Mouse (Mus musculus) kidney, postnatal 0 days (tissue): ENCODE measurements at regions not wholly inside any gene's neighbourhood (a gene's known extent, or its start where the extent isn't known, plus 50 kb on each side); places are given as distances from the start of the nearest gene placed in this dataset.

ENCODE experiments used
- ATAC-seq: fragments of 200-750 bp; cut with Nextera tagmentation; replicated peaks from 2 replicates; pipeline ENCODE4 v1.8.0; 2017; ENCODE audit warnings: low read depth, moderate number of reproducible peaks, moderate TSS enrichment, moderate library complexity; ENCODE audit not compliant: low FRiP score
- DNase-seq: peaks from one replicate; pipeline ENCODE4 v3.0.0-alpha.2; 2016; ENCODE audit warnings: low spot score
- H3K27ac ChIP-seq: fragments of 300-500 bp; sonication (generic); 2 replicates; pipeline ENCODE4 v1.5.1; 2014; ENCODE audit warnings: mild to moderate bottlenecking
- H3K27me3 ChIP-seq: fragments of 300-500 bp; sonication (generic); 2 replicates; pipeline ENCODE4 v1.6.1; 2014; ENCODE audit warnings: low read length, mixed read lengths; ENCODE audit not compliant: insufficient read depth
- H3K36me3 ChIP-seq: fragments of 300-500 bp; sonication (generic); 2 replicates; pipeline ENCODE4 v1.6.1; 2014; ENCODE audit warnings: low read length, mixed read lengths; ENCODE audit not compliant: insufficient read depth
- H3K4me1 ChIP-seq: fragments of 300-500 bp; sonication (generic); replicated peaks from 2 replicates; pipeline ENCODE4 v1.6.1; 2014; ENCODE audit warnings: antibody characterized with exemption, low read length, mixed read lengths; ENCODE audit not compliant: insufficient read depth
- H3K4me2 ChIP-seq: fragments of 300-500 bp; sonication (generic); 2 replicates; pipeline ENCODE4 v1.6.1; 2014; ENCODE audit warnings: mild to moderate bottlenecking, low read length, moderate library complexity, mixed read lengths
- H3K4me3 ChIP-seq: fragments of 300-500 bp; sonication (generic); replicated peaks from 2 replicates; pipeline ENCODE4 v1.5.1; 2014; ENCODE audit warnings: low read depth, low read length
- H3K9ac ChIP-seq: fragments of 300-500 bp; sonication (generic); 2 replicates; pipeline ENCODE4 v1.6.1; 2014; ENCODE audit warnings: low read depth, low read length
- H3K9me3 ChIP-seq: fragments of 300-500 bp; sonication (generic); replicated peaks from 2 replicates; pipeline ENCODE4 v1.6.1; 2016; ENCODE audit warnings: low read length, inconsistent platforms, mixed read lengths
- CTCF ChIP-seq: IDR thresholded peaks from 2 replicates; pipeline ENCODE4 v1.5.1; 2016; ENCODE audit warnings: antibody characterized with exemption, low read depth, mild to moderate bottlenecking, moderate library complexity
- WGBS: fragments of 180-500 bp; shearing (Covaris S2); extraction: QIAGEN DNeasy Blood & Tissue Kit; methylation state at CpG from one replicate; pipeline ENCODE4 v1.1.7; 2014; 5-methylcytosine and 5-hydroxymethylcytosine counted together

- no peak overlapping the region for H3K4me2 ChIP-seq
- 81% methylated on average over 5 of the region's 5 CpGs for WGBS
- H3K27me3 ChIP-seq: no peaks in the 10 kb centered on the region
- TF ChIP-seq CTCF: no peak
- no peaks in the 10 kb centered on the region for H3K36me3 ChIP-seq
- no peak overlapping the region for H3K9ac ChIP-seq
- no peak overlapping the region for H3K27ac ChIP-seq
- no peak overlapping the region for H3K4me3 ChIP-seq
- ATAC-seq (no peak), DNase-seq (no peak)
- no peaks in the 10 kb centered on the region for H3K9me3 ChIP-seq
- no peaks in the 10 kb centered on the region for H3K4me1 ChIP-seq
Observed at GRCm38 (mm10) chr9:27476636-27477035, 80.0 kb downstream of the Spata19 start.

DNA sequence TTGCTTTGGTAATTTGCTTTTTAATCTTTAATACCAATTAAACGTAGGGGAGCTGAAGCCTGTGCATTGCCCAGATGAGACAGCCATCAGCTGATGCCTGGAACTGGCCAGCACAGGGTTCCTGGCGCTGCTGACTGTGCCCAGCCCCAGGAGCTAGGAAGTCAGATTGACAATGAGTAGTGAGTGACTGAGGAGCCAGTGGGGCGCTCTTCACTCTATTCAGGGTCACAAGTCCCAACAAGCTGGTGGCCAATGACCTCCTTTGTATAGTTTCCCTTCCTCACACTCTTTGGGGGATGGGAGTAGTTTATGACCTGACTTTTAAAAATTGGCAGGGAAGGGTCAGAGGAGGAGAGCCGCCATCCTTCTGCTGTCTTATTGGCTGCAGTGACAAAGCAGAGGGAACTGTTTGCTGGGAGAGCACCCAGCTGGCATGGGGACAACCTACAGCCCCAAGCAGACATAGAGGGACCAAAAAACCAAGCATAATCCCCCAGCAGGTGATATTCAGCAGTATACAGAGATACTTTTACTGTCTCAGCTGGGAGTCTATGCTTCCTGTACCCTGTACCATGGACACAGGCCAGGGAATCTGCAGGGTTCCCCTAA lies 80.6 kb downstream of the Spata19 start:
- Histone ChIP-seq H3K36me3 (no peaks in the 10 kb centered on the region), H3K9me3 (no peaks in the 10 kb centered on the region), H3K4me3 (no peak overlapping the region), H3K9ac (no peak overlapping the region), H3K4me1 (no peaks in the 10 kb centered on the region), H3K27ac (no peak overlapping the region), H3K27me3 (no peaks in the 10 kb centered on the region), H3K4me2 (no peak overlapping the region)
- TF ChIP-seq CTCF: no peak
- DNase-seq (no peak), ATAC-seq (no peak)
- 68% methylated on average over 4 of the region's 4 CpGs for whole genome bisulfite sequencing

- 96% methylated on average over 3 of the region's 3 CpGs for WGBS
- no peak overlapping the region for H3K27ac ChIP-seq
Observed at GRCm38 (mm10) chr9:27478346-27478745, 81.7 kb downstream of the Spata19 start.

GRCm38 (mm10) chr9:27501816-27502215 lies 105.2 kb downstream of the Spata19 start:
- Histone ChIP-seq H3K27ac (no peak overlapping the region), H3K4me1 (no peaks in the 10 kb centered on the region), H3K36me3 (no peaks in the 10 kb centered on the region), H3K9me3 (no peaks in the 10 kb centered on the region), H3K9ac (no peak overlapping the region), H3K4me3 (no peak overlapping the region), H3K27me3 (no peaks in the 10 kb centered on the region), H3K4me2 (no peak overlapping the region)
- no peak for ATAC-seq
- no peak for DNase-seq
- 72% methylated on average over 6 of the region's 6 CpGs for WGBS
- TF ChIP-seq CTCF: no peak

More at GRCm38 (mm10) chr9:27478346-27478745, 81.7 kb downstream of the Spata19 start:
- ATAC-seq (no peak), DNase-seq (no peak)
- Histone ChIP-seq H3K9ac (no peak overlapping the region), H3K27me3 (no peaks in the 10 kb centered on the region), H3K9me3 (no peaks in the 10 kb centered on the region), H3K4me3 (no peak overlapping the region), H3K36me3 (no peaks in the 10 kb centered on the region), H3K4me1 (no peaks in the 10 kb centered on the region), H3K4me2 (no peak overlapping the region)
- TF ChIP-seq CTCF: no peak

DNA sequence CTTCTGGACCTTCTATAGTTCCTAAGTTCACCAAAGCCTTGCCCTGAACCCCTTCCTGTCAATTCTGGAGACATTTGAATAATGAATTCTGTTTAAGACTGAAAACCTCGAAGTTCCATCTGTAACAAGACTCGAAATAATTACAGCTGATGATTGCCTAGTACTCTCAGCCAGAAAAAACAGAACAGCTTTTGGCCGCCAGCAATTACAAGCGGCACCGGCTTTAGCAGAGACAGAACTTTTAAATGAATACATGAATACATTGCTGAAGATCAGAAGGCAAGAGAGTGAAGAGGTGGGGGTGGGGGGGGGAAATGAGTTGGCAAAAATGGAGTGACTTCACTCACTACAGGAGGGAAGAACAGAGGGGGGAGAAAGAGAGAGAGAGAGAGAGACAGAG lies 112.6 kb downstream of the Spata19 start:
- H3K9ac ChIP-seq: no peak overlapping the region
- H3K36me3 ChIP-seq: no peaks in the 10 kb centered on the region
- no peak overlapping the region for H3K4me2 ChIP-seq
- H3K27ac ChIP-seq: no peak overlapping the region
- no peaks in the 10 kb centered on the region for H3K9me3 ChIP-seq
- WGBS: 66% methylated on average over 5 of the region's 5 CpGs
- ATAC-seq (no peak), DNase-seq (no peak)
- H3K4me3 ChIP-seq: no peak overlapping the region
- no peak for TF ChIP-seq CTCF
- no peaks in the 10 kb centered on the region for H3K27me3 ChIP-seq
- no peaks in the 10 kb centered on the region for H3K4me1 ChIP-seq

DNA sequence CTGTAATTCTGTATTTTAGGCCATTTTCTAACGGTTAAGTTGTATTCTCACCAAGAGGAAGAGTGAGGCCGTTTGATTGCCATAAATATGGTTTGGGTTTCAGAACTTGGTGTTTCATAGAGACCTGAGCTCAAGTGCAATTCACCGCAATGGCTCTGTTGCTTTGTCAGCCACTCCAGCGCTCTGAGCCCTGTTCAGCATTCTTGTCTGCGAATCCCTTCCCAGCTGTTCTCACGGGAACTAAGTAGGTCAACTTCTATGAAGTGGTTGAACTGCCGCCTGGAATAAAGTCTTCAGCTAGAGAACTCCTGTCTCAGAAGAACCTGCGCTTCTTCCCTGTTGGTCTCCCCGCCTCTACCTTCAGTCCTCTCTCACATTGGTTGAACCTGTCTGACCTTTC lies 113.1 kb downstream of the Spata19 start:
- Histone ChIP-seq H3K27me3 (no peaks in the 10 kb centered on the region), H3K4me2 (no peak overlapping the region), H3K4me3 (no peak overlapping the region), H3K9ac (no peak overlapping the region), H3K4me1 (no peaks in the 10 kb centered on the region), H3K9me3 (no peaks in the 10 kb centered on the region), H3K27ac (no peak overlapping the region), H3K36me3 (no peaks in the 10 kb centered on the region)
- TF ChIP-seq CTCF: no peak
- 92% methylated on average over 9 of the region's 9 CpGs for WGBS
- ATAC-seq: no peak
- DNase-seq: no peak

- H3K27me3 ChIP-seq: no peaks in the 10 kb centered on the region
- H3K4me1 ChIP-seq: no peaks in the 10 kb centered on the region
- no peaks in the 10 kb centered on the region for H3K9me3 ChIP-seq
- DNase-seq: no peak
- no peaks in the 10 kb centered on the region for H3K36me3 ChIP-seq
- ATAC-seq: no peak
- no peak overlapping the region for H3K4me3 ChIP-seq
- H3K4me2 ChIP-seq: no peak overlapping the region
- TF ChIP-seq CTCF: no peak
- 72% methylated on average over 2 of the region's 2 CpGs for WGBS
- no peak overlapping the region for H3K9ac ChIP-seq
- H3K27ac ChIP-seq: no peak overlapping the region
Observed at GRCm38 (mm10) chr9:27511161-27511560, 114.6 kb downstream of the Spata19 start.
